Mouse (Mus musculus) mammary gland, adult 2 months (tissue): Measurements from ENCODE around the gene Madd. TPM values are rescaled to one million over a fixed set of nuclear protein-coding genes. Genes with fewer than 3 reads are reported as not detected.

Source experiments
- polyA plus RNA-seq: library from polyadenylated mRNA; depleted of rRNA; stranded (reverse); fragments of >200 nt; gene quantifications from 2 replicates; pipeline ENCODE4 v1.2.3, GENCODE M21; 2012; ENCODE audit warnings: low replicate concordance; rRNA removed

The Madd gene
- 27.3 and 28.6 TPM in 2 replicates for polyA plus RNA-seq

DNA sequence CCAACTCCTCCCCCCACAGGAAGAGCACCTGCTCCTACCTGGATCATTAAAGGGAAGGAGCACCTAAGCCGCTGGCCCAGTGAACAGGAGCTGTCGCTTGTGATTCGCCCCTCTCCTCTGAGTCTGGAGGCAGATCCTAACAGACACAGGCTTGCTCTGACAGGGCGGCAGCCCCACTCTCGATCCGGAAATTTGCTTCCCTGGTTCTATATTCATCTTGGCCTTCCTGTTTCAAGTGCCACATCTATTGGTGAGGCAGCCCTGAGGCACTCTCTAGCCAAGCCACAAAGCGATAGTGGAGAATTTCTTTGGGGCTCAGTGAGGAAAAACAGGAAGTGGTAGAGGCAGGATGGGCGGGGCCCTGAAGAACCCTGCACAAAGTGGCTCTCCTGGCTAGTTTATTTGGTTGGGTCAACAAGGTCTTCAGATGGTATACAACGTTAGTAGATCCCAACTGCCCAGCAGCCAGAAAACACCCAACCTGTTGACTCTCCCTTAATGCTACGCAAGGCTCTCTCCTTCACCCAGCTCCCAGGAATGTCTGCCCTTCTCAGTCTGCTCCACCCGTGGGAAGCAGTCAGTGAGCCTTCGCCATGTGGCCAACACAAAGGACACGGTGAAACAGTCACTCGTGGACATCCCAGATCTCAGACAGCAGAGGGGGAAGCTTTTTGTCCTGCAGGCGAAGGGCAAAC, at the start of gene Madd:
Gene Madd (minus strand): TSS at position 127 of the 695 bp plus-strand sequence.

GRCm38 (mm10) chr2:91202222-91202971, 18.8 kb upstream of the Madd start, which contains the start of the genes Nr1h3 and Acp2:
Gene Nr1h3, minus strand, starts transcription at chr2:91202834.
Gene Acp2, plus strand, starts transcription at chr2:91202885.

DNA sequence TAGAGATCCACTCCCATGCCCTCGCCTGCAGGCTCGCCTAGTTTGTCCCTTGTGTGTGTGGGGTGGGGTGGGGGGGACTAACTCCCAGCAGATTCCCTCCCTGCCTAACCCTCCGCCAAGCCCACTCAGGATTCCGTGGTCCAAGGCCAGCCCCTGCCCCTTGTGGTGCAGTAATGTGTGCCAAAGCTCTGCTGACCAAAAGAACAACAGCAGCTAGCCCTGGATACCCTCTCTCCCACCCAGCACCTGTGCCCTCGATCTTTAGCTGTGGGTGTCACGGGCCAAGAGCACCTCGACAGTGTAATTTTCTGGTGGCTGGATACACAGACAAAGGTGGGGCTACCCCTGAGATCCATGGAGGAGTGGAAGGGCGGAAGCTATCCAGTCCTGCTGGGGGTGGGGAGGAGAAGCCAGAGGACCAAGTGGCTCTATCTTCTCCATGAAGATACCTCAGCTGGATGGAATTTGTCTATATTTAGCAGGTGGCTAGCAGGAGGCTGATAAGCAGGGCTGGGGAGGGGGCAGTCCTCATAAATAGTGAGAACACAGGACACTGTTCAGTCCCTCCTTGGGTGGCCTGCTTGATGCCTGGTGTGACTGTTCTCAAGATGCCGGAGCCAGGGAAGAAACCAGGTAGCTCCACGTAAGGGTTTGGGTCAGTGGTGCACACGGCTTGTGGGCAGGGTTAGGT, 65.9 kb downstream of the Madd start, which contains the start of gene Mybpc3:
Gene Mybpc3 (plus strand): TSS at position 560 of the 691 bp plus-strand sequence.

Other genes with a start within 250 kb of the Madd start
- gene Celf1, start 243.5 kb downstream of the Madd start, polyA plus RNA-seq, result 27.0 and 45.9 TPM in 2 replicates
- 3.6 and 9.9 TPM in 2 replicates for gene Rapsn, start 148.2 kb downstream of the Madd start, polyA plus RNA-seq
- 47.3 and 73.2 TPM in 2 replicates for gene Psmc3, start 129.8 kb downstream of the Madd start, polyA plus RNA-seq
- 70.6 and 95.5 TPM in 2 replicates for gene Slc39a13, start 113.4 kb downstream of the Madd start, polyA plus RNA-seq
- gene Spi1, start 101.4 kb downstream of the Madd start, polyA plus RNA-seq, result 79.3 and 90.0 TPM in 2 replicates
- 0.19 and 0.27 TPM in 2 replicates for gene Mybpc3, start 65.7 kb downstream of the Madd start, polyA plus RNA-seq
- 135 and 138 TPM in 2 replicates for gene Nr1h3, start 19.0 kb upstream of the Madd start, polyA plus RNA-seq
- 31.3 and 41.3 TPM in 2 replicates for gene Acp2, start 19.0 kb upstream of the Madd start, polyA plus RNA-seq
- gene Ddb2, start 53.1 kb upstream of the Madd start, polyA plus RNA-seq, result 14.5 and 28.4 TPM in 2 replicates
- 27.4 and 58.8 TPM in 2 replicates for gene Pacsin3, start 72.1 kb upstream of the Madd start, polyA plus RNA-seq
- 35.7 and 52.3 TPM in 2 replicates for gene Arfgap2, start 81.1 kb upstream of the Madd start, polyA plus RNA-seq